Mouse (Mus musculus) erythroblast, adult 5-6 weeks (primary cell): Measurements from ENCODE around the gene Dse. TPM values are rescaled to one million over a fixed set of nuclear protein-coding genes. Genes with fewer than 3 reads are reported as not detected.

Experiments
- ATAC-seq: replicated peaks from 2 replicates; pipeline ENCODE4 v1.8.0; 2016; ENCODE audit warnings: moderate number of reproducible peaks, mild to moderate bottlenecking, moderate TSS enrichment, inconsistent platforms; ENCODE audit not compliant: poor library complexity, low FRiP score, severe bottlenecking
- total RNA-seq, 2 experiments: library from RNA; stranded (forward) in 1 of 2; stranded (reverse) in 1 of 2; fragments of 150-400 nt in 1 of 2; fragments of 200-764, 138-1000 nt in 1 of 2; gene quantifications; 2 replicates each; pipeline versions ENCODE4 v1.2.3 to v1.2.4; 2015 to 2017; ENCODE audit warnings: low replicate concordance in 2 of 2

The Dse gene
- total RNA-seq, 2 experiments from 2014 or later = 2.2 to 2.5 TPM

- ATAC-seq = no peak
Measured at GRCm38 (mm10) chr10:34141693-34142092, 65.8 kb downstream of the Dse start.

- ATAC-seq = no peak
Measured at GRCm38 (mm10) chr10:34139768-34140167, 67.7 kb downstream of the Dse start.

GRCm38 (mm10) chr10:34138027-34138426 is 69.5 kb downstream of the Dse start:
- ATAC-seq = no peak

GRCm38 (mm10) chr10:34136432-34136831 is 71.1 kb downstream of the Dse start:
- ATAC-seq = no peak

- no peak for ATAC-seq
Measured at GRCm38 (mm10) chr10:34131356-34131755, 76.2 kb downstream of the Dse start.

GRCm38 (mm10) chr10:34128391-34128790 is 79.1 kb downstream of the Dse start:
- no peak for ATAC-seq

- no peak for ATAC-seq
Measured at GRCm38 (mm10) chr10:34127392-34128378, 79.8 kb downstream of the Dse start, which contains the start of gene Calhm6. TSS of gene Calhm6 (minus strand) at chr10:34127984.

- ATAC-seq = no peak
Measured at GRCm38 (mm10) chr10:34118421-34118820, 89.1 kb downstream of the Dse start.

GRCm38 (mm10) chr10:34117770-34118169 is 89.7 kb downstream of the Dse start:
- no peak for ATAC-seq

GRCm38 (mm10) chr10:34117131-34117530 is 90.4 kb downstream of the Dse start:
- ATAC-seq = no peak

- ATAC-seq = no peak
Measured at GRCm38 (mm10) chr10:34111964-34112738, 95.4 kb downstream of the Dse start.

GRCm38 (mm10) chr10:34110863-34111465 is 96.6 kb downstream of the Dse start:
- no peak for ATAC-seq

Other genes starting within 250 kb of the Dse start
- 20.6 and 39.1 TPM in 2 replicates for gene Rwdd1, start 188.1 kb downstream of the Dse start, total RNA-seq (2015; ENCODE audit: low replicate concordance)
- gene Rwdd1, start 188.1 kb downstream of the Dse start, total RNA-seq (2017; ENCODE audit: low replicate concordance) = 5.3 and 51.0 TPM in 2 replicates
- gene Trappc3l, start 170.1 kb downstream of the Dse start, total RNA-seq (2015; ENCODE audit: low replicate concordance) = not detected in 2 replicates
- not detected in 2 replicates for gene Trappc3l, start 170.1 kb downstream of the Dse start, total RNA-seq (2017; ENCODE audit: low replicate concordance)
- gene Calhm4, start 163.4 kb downstream of the Dse start, total RNA-seq (2015; ENCODE audit: low replicate concordance) = not detected in 2 replicates
- gene Calhm4, start 163.4 kb downstream of the Dse start, total RNA-seq (2017; ENCODE audit: low replicate concordance) = not detected in 2 replicates
- gene Calhm5, start 111.2 kb downstream of the Dse start, total RNA-seq (2015; ENCODE audit: low replicate concordance) = 0.38 TPM in 1 of 2 replicates, not detected in the other
- not detected in 2 replicates for gene Calhm5, start 111.2 kb downstream of the Dse start, total RNA-seq (2017; ENCODE audit: low replicate concordance)
- gene Calhm6, start 79.7 kb downstream of the Dse start, total RNA-seq (2015; ENCODE audit: low replicate concordance) = not detected in 2 replicates
- gene Calhm6, start 79.7 kb downstream of the Dse start, total RNA-seq (2017; ENCODE audit: low replicate concordance) = 0.84 and 0.85 TPM in 2 replicates
- gene Tspyl1, start 74.5 kb upstream of the Dse start, total RNA-seq (2015; ENCODE audit: low replicate concordance) = 40.3 and 45.2 TPM in 2 replicates
- gene Tspyl1, start 74.5 kb upstream of the Dse start, total RNA-seq (2017; ENCODE audit: low replicate concordance) = 46.2 and 46.8 TPM in 2 replicates
- 4.2 TPM in 1 of 2 replicates, not detected in the other for gene Tspyl4, start 89.7 kb upstream of the Dse start, total RNA-seq (2015; ENCODE audit: low replicate concordance)
- gene Tspyl4, start 89.7 kb upstream of the Dse start, total RNA-seq (2017; ENCODE audit: low replicate concordance) = 1.1 and 1.5 TPM in 2 replicates
- not detected in 2 replicates for gene Col10a1, start 182.3 kb upstream of the Dse start, total RNA-seq (2015; ENCODE audit: low replicate concordance)
- gene Col10a1, start 182.3 kb upstream of the Dse start, total RNA-seq (2017; ENCODE audit: low replicate concordance) = not detected in 2 replicates
- 6.1 and 8.2 TPM in 2 replicates for gene Nt5dc1, start 210.8 kb upstream of the Dse start, total RNA-seq (2015; ENCODE audit: low replicate concordance)
- gene Nt5dc1, start 210.8 kb upstream of the Dse start, total RNA-seq (2017; ENCODE audit: low replicate concordance) = 7.0 and 11.6 TPM in 2 replicates